Mouse (Mus musculus): ENCODE data around the gene Slc38a4.

- TF ChIP-seq CEBPB (IDR thresholded peaks at IDR 0.05; ENCODE audit: insufficient read depth, poor library complexity, severe bottlenecking) (no peak), MYOD1 (IDR thresholded peaks at IDR 0.05; ENCODE audit: control insufficient read depth in 1 of 3, insufficient read length in 2 of 3, low read depth in 2 of 3) (no peak)
Measured at GRCm38 (mm10) chr15:97075240-97075639, 19.5 kb upstream of the Slc38a4 start.

Measured in myocyte (in vitro differentiated cells).